Mouse (Mus musculus) olfactory bulb, adult 2 months (tissue): Measurements from ENCODE around the gene Ipo11.

ENCODE experiments used
- CTCF ChIP-seq: fragments of 200-500 bp; IDR thresholded peaks from 2 replicates; pipeline ENCODE4 v1.5.1; 2012; ENCODE audit warnings: low read depth, mild to moderate bottlenecking, low read length, moderate library complexity; ENCODE audit not compliant: insufficient read depth
- POLR2A ChIP-seq: fragments of 200-500 bp; IDR thresholded peaks from 2 replicates; pipeline ENCODE4 v1.6.1; 2012; ENCODE audit warnings: mild to moderate bottlenecking, low read depth, low read length, moderate library complexity; ENCODE audit not compliant: insufficient read depth

- no peak for TF ChIP-seq CTCF
- no peak for TF ChIP-seq POLR2A
These were observed 26.7 kb downstream of the Ipo11 start for GRCm38 (mm10) chr13:106910096-106910495.
